In the genomic region with DNA sequence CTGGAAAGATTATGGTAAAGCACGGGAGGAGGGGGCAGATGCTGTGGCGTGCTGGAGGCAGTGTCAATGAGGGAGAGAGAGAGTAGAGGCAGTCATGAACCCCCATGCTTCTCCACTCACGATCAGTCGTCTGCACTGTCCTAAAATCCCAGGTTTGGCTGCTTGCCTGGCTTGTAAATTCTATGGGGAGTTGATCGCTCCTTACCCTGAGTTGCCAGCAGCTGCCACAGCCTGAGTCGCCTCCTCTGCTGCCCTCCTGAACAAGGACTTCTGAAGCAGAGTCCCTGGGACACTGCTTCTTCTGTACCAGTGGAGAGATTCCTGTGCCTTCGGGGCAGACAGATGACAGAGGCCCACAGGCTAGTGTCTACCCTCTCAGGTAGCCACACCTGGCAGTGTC, we compare ENCODE assay signal across 19 mouse cellular contexts. TPM values are rescaled to one million over a fixed set of nuclear protein-coding genes. Genes with fewer than 3 reads are reported as not detected.
A peak's percentile ranks its signal among the peaks of the same experiment; 100 is the strongest.
DNase-seq lines count a peak whose midpoint lies in the region; ATAC-seq and TF ChIP-seq lines count a peak whose summit lies in the region.
"Had no signal": no experiment of that assay in that cellular context is flagged by ENCODE, and none has a peak within 500 bp of the region (broad histone marks: within the 10 kb centered on the region; RNA-seq: fewer than 3 reads in every experiment).

No protein-coding gene starts in this region.

- H3K9ac ChIP-seq in hindbrain, postnatal 0 days (replicated peaks; ENCODE audit: low read length) = no peak overlapping the region
- H3K9ac ChIP-seq in hindbrain, embryonic 14.5 days = no peak overlapping the region
- no peak overlapping the region for H3K9ac ChIP-seq in kidney, embryonic 15.5 days
- H3K9ac ChIP-seq: embryonic facial prominence, embryonic 12.5 days; forebrain, postnatal 0 days; heart, embryonic 15.5 days; liver, embryonic 12.5 days; lung, embryonic 14.5 days had no signal

- ATAC-seq in hindbrain, postnatal 0 days = peak; percentile 56; the same call in 1 of the 2 replicates
- no peak for ATAC-seq in hindbrain, embryonic 14.5 days (ENCODE audit: low FRiP score)
- ATAC-seq in kidney, embryonic 15.5 days (replicated peaks; ENCODE audit: low FRiP score) = no peak
- ATAC-seq: forebrain, postnatal 0 days; liver, embryonic 12.5 days had no signal

- intact Hi-C loops in gastrocnemius, adult 2 months (cut with DNase I) = no loop called here

- no peaks in the 10 kb centered on the region for H3K4me1 ChIP-seq in hindbrain, postnatal 0 days (ENCODE audit: insufficient read depth, low read length)
- H3K4me1 ChIP-seq in hindbrain, embryonic 14.5 days (replicated peaks; ENCODE audit: control insufficient read depth, insufficient read depth, low read length) = no peaks in the 10 kb centered on the region
- no peaks in the 10 kb centered on the region for H3K4me1 ChIP-seq in kidney, embryonic 15.5 days
- H3K4me1 ChIP-seq: embryonic facial prominence, embryonic 12.5 days; heart, embryonic 15.5 days; liver, embryonic 12.5 days had no signal

- H3K4me3 ChIP-seq in hindbrain, postnatal 0 days (ENCODE audit: low read length) = no peak overlapping the region
- no peak overlapping the region for H3K4me3 ChIP-seq in hindbrain, embryonic 14.5 days (replicated peaks; ENCODE audit: low read length)
- no peak overlapping the region for H3K4me3 ChIP-seq in gastrocnemius, adult 2 months
- H3K4me3 ChIP-seq in kidney, embryonic 15.5 days (replicated peaks) = no peak overlapping the region
- H3K4me3 ChIP-seq: embryonic facial prominence, embryonic 12.5 days; heart, embryonic 15.5 days; liver, embryonic 12.5 days had no signal

- no peak for TF ChIP-seq CTCF in hindbrain, postnatal 0 days (IDR thresholded peaks at IDR 0.05; ENCODE audit: low read depth)
- TF ChIP-seq CTCF in gastrocnemius, adult 2 months (IDR thresholded peaks at IDR 0.05) = no peak

- 0 out of 2 replicates have a peak, but pooled peaks cover 3% of the 10 kb centered on the region for H3K9me3 ChIP-seq in hindbrain, postnatal 0 days (ENCODE audit: low read length)
- H3K9me3 ChIP-seq in hindbrain, embryonic 14.5 days (ENCODE audit: control insufficient read depth, low read length) = 0 out of 2 replicates have a peak, but pooled peaks cover 3% of the 10 kb centered on the region
- 0 out of 2 replicates have a peak, but pooled peaks cover 3% of the 10 kb centered on the region for H3K9me3 ChIP-seq in kidney, embryonic 15.5 days (replicated peaks)
- H3K9me3 ChIP-seq: embryonic facial prominence, embryonic 12.5 days; heart, embryonic 15.5 days had no signal

- H3K27me3 ChIP-seq in hindbrain, postnatal 0 days (ENCODE audit: insufficient read depth, low read length) = no peaks in the 10 kb centered on the region
- H3K27me3 ChIP-seq in hindbrain, embryonic 14.5 days (ENCODE audit: control insufficient read depth, insufficient read depth, low read length) = no peaks in the 10 kb centered on the region
- no peaks in the 10 kb centered on the region for H3K27me3 ChIP-seq in kidney, embryonic 15.5 days
- H3K27me3 ChIP-seq: embryonic facial prominence, embryonic 12.5 days; heart, embryonic 15.5 days; liver, embryonic 12.5 days had no signal

- WGBS in hindbrain, postnatal 0 days = 42% methylated on average over 7 of the region's 7 CpGs
- 70% methylated on average over 7 of the region's 7 CpGs for WGBS in hindbrain, embryonic 14.5 days
- WGBS in kidney, embryonic 15.5 days = 76% methylated on average over 7 of the region's 7 CpGs

- peak; percentile 28 for DNase-seq in adrenal gland, postnatal 25 days
- DNase-seq in adrenal gland, postnatal 14 days = no peak
- DNase-seq in hindbrain, postnatal 0 days (ENCODE audit: low spot score) = peak; percentile 61
- DNase-seq in hindbrain, embryonic 14.5 days (ENCODE audit: low spot score) = no peak
- DNase-seq in 3T3-L1 (ENCODE audit: low read depth, low spot score) (peak; percentile 95), adipocyte (ENCODE audit: low spot score) (peak; percentile 14)
- DNase-seq in gastrocnemius, adult 2 months = no peak
- DNase-seq: cerebellum, adult 11 months; forebrain, postnatal 0 days; kidney, adult 9 months; lung, embryonic 14.5 days; right cerebral cortex, adult 18-20 months had no signal

- no peak overlapping the region for H3K4me2 ChIP-seq in hindbrain, postnatal 0 days (ENCODE audit: low read depth, low read length)
- H3K4me2 ChIP-seq in hindbrain, embryonic 14.5 days (replicated peaks) = no peak overlapping the region
- no peak overlapping the region for H3K4me2 ChIP-seq in kidney, embryonic 15.5 days
- H3K4me2 ChIP-seq: embryonic facial prominence, embryonic 12.5 days; heart, embryonic 15.5 days; liver, embryonic 12.5 days; lung, embryonic 14.5 days had no signal

- H3K27ac ChIP-seq in hindbrain, postnatal 0 days = no peak overlapping the region
- no peak overlapping the region for H3K27ac ChIP-seq in hindbrain, embryonic 14.5 days
- no peak overlapping the region for H3K27ac ChIP-seq in gastrocnemius, adult 2 months
- no peak overlapping the region for H3K27ac ChIP-seq in kidney, embryonic 15.5 days
- H3K27ac ChIP-seq: embryonic facial prominence, embryonic 12.5 days; heart, embryonic 15.5 days; liver, embryonic 12.5 days; macrophage had no signal

- no peaks in the 10 kb centered on the region for H3K36me3 ChIP-seq in hindbrain, postnatal 0 days (ENCODE audit: insufficient read depth, low read length)
- no peaks in the 10 kb centered on the region for H3K36me3 ChIP-seq in hindbrain, embryonic 14.5 days (replicated peaks; ENCODE audit: control insufficient read depth, insufficient read depth)
- no peaks in the 10 kb centered on the region for H3K36me3 ChIP-seq in kidney, embryonic 15.5 days
- H3K36me3 ChIP-seq: embryonic facial prominence, embryonic 12.5 days; heart, embryonic 15.5 days; liver, embryonic 12.5 days had no signal

RNA-seq across cellular contexts. Expression of gene Kcnk12, which starts 52.1 kb away (rescaled TPM):
- 0.73 and 0.76 TPM in 2 replicates for total RNA-seq in adrenal gland, postnatal 25 days (2021)
- total RNA-seq in adrenal gland, postnatal 14 days (2021) = 0.26 TPM in 1 of 2 replicates, not detected in the other
- 12.8 and 19.5 TPM in 2 replicates for total RNA-seq in hindbrain, postnatal 0 days (2014; rRNA removed)
- polyA plus RNA-seq in hindbrain, postnatal 0 days (2015; fragmentation: Nextera tagmentation; extraction: Ambion mirVana) = 2.5 and 2.6 TPM in 2 replicates
- polyA plus RNA-seq in hindbrain, embryonic 14.5 days (2014; fragmentation: Nextera tagmentation; extraction: Ambion mirVana) = 1.1 and 1.3 TPM in 2 replicates
- not detected for total RNA-seq in gastrocnemius, adult 2 months (2021)
- polyA plus RNA-seq in kidney, embryonic 15.5 days (2015; fragmentation: Nextera tagmentation; extraction: Ambion mirVana) = 0.08 TPM in 1 of 2 replicates, not detected in the other
- total RNA-seq: gastrocnemius, adult 18-20 months had no signal
- polyA plus RNA-seq: heart, embryonic 15.5 days; intestine, embryonic 14.5 days; lung, embryonic 14.5 days; macrophage had no signal

Comparison
In these comparisons a context has a peak if more than half of its experiments do, and no peak if none do; other contexts are left out.
1. DNase-seq: peak in adrenal gland, postnatal 25 days (single experiment), hindbrain, postnatal 0 days (single experiment), 3T3-L1 (single experiment) and adipocyte (single experiment); none in adrenal gland, postnatal 14 days (single experiment), hindbrain, embryonic 14.5 days (single experiment) and gastrocnemius, adult 2 months (single experiment).